Mouse (Mus musculus): ENCODE data around the gene Adgrf5. TPM values are rescaled to one million over a fixed set of nuclear protein-coding genes. Genes with fewer than 3 reads are reported as not detected.
A peak's percentile ranks its signal among the peaks of the same experiment; 100 is the strongest.
"Not testable (repeated sequence)": the region's sequence is repeated elsewhere in the genome, so short reads cannot be mapped to it uniquely, and the experiment has no call there.

Adgrf5 gene
- polyA plus RNA-seq, 1 experiment from 2014 or later, result 18.7 TPM

DNA sequence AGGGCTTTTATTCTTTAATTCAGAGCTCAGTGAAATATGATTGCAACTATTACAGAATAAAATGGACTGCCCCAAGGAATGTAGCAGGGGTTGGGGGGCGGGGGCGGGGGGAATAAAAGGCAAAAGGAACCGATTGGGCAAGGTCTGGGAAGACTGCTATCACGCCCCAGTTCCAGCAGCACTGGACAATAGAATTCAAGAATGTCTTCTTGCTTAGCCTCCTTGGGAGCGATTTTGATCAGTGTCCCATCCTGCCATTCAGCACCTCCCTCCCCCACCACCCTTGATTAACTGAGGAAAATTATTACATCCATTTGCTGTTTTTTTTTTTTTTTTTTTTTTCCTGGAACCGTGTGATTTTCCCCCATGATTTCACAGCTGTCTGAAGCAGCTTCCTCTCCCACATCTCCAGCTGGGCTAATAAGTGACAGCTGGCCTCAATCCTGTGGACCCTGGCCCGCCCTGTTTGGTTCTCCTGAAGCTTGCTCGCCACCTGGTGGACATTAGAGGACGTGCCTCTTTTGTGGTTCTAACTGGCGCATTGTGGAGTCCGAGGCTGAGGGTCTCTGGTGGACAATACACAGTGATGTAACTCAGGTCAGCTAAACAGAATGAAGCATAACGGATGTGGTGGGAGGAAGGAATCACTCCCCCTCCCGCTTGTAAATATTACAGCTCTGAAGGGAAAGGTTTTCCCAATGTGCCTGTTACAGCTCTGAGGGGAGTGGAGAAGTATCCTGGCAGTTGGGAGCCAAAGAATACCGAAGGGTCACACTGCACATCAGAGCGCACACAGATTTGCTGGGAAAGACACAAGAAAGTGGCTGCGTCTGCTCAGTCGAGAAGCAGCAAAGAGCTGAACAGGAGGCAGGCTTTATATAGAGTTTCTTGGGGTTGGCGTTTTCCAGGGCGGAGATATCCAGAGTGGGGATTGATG, 100.3 kb downstream of the Adgrf5 start:
- H3K4me1 ChIP-seq, result peaks cover 25% of the 10 kb centered on the region
- no peak overlapping the region for H3K4me3 ChIP-seq
- H3K9me3 ChIP-seq, result no peaks in the 10 kb centered on the region
- H3K27ac ChIP-seq (replicated peaks), result no peak overlapping the region
- no peak overlapping the region for H3K9ac ChIP-seq
- 35% methylated on average over 19 of the region's 19 CpGs for WGBS
- no peaks in the 10 kb centered on the region for H3K36me3 ChIP-seq
- peak overlapping the region; percentile 22 for H3K4me2 ChIP-seq
- no peaks in the 10 kb centered on the region for H3K27me3 ChIP-seq (replicated peaks)
- ATAC-seq (ENCODE audit: extremely low read depth, insufficient number of reproducible peaks, low FRiP score, low TSS enrichment), result no peak

DNA sequence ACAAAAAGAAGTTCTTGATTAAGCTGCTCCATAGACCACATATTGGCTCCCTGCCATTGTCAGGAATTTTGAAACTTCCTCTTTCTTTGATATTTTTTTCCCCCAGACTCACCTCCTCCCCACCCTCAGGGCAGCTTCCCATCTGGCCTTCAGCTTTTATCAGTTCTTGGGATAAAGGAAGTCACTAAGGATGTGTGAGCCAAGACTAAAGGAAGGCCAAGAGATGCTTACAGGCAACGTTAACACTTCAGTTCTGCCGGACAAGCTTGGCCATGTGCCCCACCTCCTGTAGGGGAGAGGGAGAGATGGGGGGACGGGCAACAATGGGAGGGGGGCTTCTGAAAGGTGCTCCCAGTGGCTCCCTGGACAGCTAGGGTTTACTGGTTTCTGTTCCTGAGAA, 109.8 kb downstream of the Adgrf5 start:
- Histone ChIP-seq H3K9me3 (no peaks in the 10 kb centered on the region), H3K4me1 (peaks cover 14% of the 10 kb centered on the region; the same call in 1 of the 2 replicates), H3K27me3 (replicated peaks) (no peaks in the 10 kb centered on the region), H3K27ac (replicated peaks) (no peak overlapping the region), H3K9ac (no peak overlapping the region), H3K36me3 (no peaks in the 10 kb centered on the region), H3K4me3 (no peak overlapping the region), H3K4me2 (no peak overlapping the region)
- no peak; the same call in none of the 2 replicates for ATAC-seq (ENCODE audit: extremely low read depth, insufficient number of reproducible peaks, low FRiP score, low TSS enrichment)
- WGBS, result 15% methylated on average over 3 of the region's 3 CpGs

DNA sequence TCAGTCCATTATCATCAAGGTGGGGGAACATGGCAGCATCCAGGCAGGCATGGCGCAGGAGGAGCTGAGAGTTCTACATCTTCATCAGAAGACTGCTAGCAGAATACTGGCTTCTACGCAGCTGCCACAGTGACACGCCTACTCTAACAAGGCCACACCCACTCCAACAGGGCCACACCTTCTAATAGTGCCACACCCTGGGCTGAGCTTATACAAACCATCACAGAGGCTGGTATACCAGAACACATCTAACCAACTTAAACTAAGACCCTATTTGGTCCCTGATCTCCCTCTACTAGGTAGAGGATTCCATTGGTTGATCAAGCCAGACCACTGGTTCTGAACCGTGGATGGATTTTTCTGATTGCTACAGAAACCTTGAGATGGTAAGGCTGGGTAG, 112.3 kb downstream of the Adgrf5 start:
- Histone ChIP-seq H3K36me3 (no peaks in the 10 kb centered on the region), H3K4me3 (no peak overlapping the region), H3K27me3 (replicated peaks) (no peaks in the 10 kb centered on the region), H3K27ac (replicated peaks) (no peak overlapping the region), H3K9me3 (no peaks in the 10 kb centered on the region), H3K9ac (no peak overlapping the region), H3K4me1 (peaks cover 14% of the 10 kb centered on the region; the same call in 1 of the 2 replicates), H3K4me2 (no peak overlapping the region)
- 79% methylated on average over 4 of the region's 4 CpGs for WGBS
- no peak for ATAC-seq (ENCODE audit: extremely low read depth, insufficient number of reproducible peaks, low FRiP score, low TSS enrichment)

DNA sequence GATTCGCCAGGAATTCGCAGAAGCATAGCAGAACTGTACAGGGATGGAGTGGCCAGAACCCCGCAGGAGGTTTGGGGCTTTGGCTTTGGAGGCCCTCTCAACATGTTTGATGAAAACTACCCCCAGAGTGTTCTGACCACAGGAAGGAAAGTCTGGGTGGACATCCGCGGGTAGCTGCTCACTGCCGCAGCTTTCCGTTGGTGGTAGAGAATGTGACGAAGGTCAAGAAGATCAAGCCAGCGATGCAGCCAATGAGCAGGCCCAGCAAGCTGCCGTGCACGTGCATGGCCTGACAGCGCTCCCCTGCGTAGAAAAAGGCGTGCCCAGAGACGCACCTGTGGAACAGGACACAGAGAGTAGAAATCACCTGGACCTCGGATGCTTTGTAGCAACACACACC, 114.5 kb downstream of the Adgrf5 start:
- 88% methylated on average over 16 of the region's 16 CpGs for WGBS
- Histone ChIP-seq H3K4me1 (peaks cover 11% of the 10 kb centered on the region; the same call in 1 of the 2 replicates), H3K9ac (no peak overlapping the region), H3K4me2 (no peak overlapping the region), H3K27ac (replicated peaks) (no peak overlapping the region), H3K4me3 (no peak overlapping the region), H3K9me3 (no peaks in the 10 kb centered on the region), H3K27me3 (replicated peaks) (no peaks in the 10 kb centered on the region), H3K36me3 (no peaks in the 10 kb centered on the region)
- no peak for ATAC-seq (ENCODE audit: extremely low read depth, insufficient number of reproducible peaks, low FRiP score, low TSS enrichment)

DNA sequence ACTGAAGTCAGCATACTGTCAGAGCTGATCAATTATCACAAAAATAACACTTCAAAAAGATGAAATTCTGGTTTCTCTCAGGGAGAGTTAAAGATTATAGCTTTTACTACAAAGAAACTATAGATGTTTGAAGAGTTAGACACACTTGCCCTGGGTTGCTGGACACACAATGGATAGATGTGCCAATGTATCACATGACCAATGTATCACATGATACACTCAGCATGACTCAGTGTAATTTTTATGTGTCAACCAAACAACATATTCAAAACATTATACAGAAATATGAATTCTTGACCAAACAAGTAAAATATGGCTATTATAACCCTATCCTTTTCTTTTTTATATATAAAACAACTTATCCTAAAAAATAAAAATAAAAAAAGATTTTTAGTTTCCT, 117.4 kb downstream of the Adgrf5 start:
- H3K27ac ChIP-seq (replicated peaks), result no peak overlapping the region
- H3K9ac ChIP-seq, result no peak overlapping the region
- H3K9me3 ChIP-seq, result no peaks in the 10 kb centered on the region
- no peaks in the 10 kb centered on the region for H3K36me3 ChIP-seq
- ATAC-seq (ENCODE audit: extremely low read depth, insufficient number of reproducible peaks, low FRiP score, low TSS enrichment), result no peak
- no peak overlapping the region for H3K4me2 ChIP-seq
- H3K27me3 ChIP-seq (replicated peaks), result no peaks in the 10 kb centered on the region
- no peaks in the 10 kb centered on the region for H3K4me1 ChIP-seq
- no peak overlapping the region for H3K4me3 ChIP-seq

DNA sequence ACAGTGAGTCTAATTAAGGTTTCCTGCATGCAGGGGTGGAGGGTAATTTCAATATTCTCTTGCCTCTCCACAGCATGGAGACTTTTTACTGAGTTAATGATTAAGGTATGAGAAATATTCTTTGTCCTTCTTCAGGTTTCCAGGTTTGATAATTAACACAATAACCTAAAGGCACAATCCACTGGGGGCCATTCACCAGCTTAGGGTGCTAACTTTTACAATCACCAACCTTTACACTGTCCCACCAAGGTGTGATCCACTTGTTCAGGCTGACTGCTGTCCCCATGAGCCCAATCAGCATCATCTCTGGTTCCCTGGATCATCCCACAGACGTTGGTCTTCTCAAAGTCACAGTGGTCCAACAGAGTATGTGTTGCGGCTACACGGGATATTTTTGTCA, 125.7 kb downstream of the Adgrf5 start:
- 90% methylated on average over 3 of the region's 3 CpGs for WGBS
- H3K4me2 ChIP-seq, result no peak overlapping the region
- H3K9ac ChIP-seq, result no peak overlapping the region
- no peak for ATAC-seq (ENCODE audit: extremely low read depth, insufficient number of reproducible peaks, low FRiP score, low TSS enrichment)
- H3K4me1 ChIP-seq, result no peaks in the 10 kb centered on the region
- no peaks in the 10 kb centered on the region for H3K36me3 ChIP-seq
- H3K27me3 ChIP-seq (replicated peaks), result no peaks in the 10 kb centered on the region
- no peak overlapping the region for H3K27ac ChIP-seq (replicated peaks)
- no peak overlapping the region for H3K4me3 ChIP-seq
- H3K9me3 ChIP-seq, result no peaks in the 10 kb centered on the region

DNA sequence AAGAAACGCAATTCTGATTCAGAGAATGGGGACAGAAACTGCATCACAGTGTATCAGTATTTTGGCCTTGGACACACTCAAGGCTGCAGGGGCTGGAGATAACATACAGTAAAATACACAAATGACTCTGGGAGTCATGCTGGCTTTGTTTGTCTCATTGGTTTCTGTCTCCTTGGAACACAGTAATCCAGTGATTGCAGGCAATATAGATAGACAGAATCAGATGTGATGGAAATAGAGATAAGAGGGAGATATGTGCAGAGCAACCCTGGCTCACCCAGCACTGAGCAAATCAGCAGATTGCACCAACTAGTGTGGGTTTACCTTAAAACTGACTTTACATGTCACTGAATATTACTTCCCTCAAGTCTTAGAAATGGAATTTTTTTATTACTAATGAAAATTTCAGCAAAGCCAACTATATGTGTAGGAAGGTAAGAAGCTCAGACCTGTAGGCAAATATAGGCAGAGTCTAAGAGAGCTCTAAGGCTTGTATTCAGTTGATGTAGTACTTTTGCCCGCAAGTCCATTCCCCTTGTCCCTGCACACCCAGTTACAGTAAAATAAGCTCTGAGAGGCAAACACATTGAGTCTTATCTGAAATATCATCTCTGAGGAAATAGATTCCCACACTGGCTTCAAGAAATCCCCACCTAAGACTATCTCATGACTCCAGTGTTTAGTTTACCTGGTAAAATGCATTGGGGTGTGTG, 128.3 kb downstream of the Adgrf5 start:
- Histone ChIP-seq H3K9ac (no peak overlapping the region), H3K4me3 (no peak overlapping the region), H3K9me3 (no peaks in the 10 kb centered on the region), H3K27ac (replicated peaks) (no peak overlapping the region), H3K27me3 (replicated peaks) (no peaks in the 10 kb centered on the region), H3K4me1 (no peaks in the 10 kb centered on the region), H3K36me3 (no peaks in the 10 kb centered on the region), H3K4me2 (no peak overlapping the region)
- WGBS, result 68% methylated on average over 2 of the region's 2 CpGs
- ATAC-seq (ENCODE audit: extremely low read depth, insufficient number of reproducible peaks, low FRiP score, low TSS enrichment), result no peak

DNA sequence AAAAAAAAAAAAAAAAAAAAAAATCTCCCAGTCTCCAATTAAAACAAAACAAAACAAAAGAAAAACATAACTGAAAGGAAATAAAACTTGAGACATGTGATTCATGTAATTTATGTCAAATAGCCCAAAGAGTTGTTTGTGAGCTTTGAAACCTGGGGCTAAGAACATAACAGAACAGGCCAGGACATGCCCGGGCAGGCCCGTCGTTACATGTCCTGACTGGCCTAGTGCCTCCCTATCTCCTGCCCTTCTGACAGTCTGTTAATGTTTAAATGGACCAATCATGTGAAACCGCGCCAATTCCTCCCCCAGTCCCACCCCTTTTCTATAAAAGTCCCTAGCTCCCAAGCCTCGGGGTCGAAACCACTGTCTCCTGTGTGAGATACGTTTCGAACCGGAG, 130.1 kb downstream of the Adgrf5 start:
- H3K27ac ChIP-seq (replicated peaks); H3K4me1 ChIP-seq; H3K4me3 ChIP-seq; H3K27me3 ChIP-seq (replicated peaks); H3K36me3 ChIP-seq; H3K9ac ChIP-seq; ATAC-seq (ENCODE audit: extremely low read depth, insufficient number of reproducible peaks, low FRiP score, low TSS enrichment); H3K9me3 ChIP-seq; H3K4me2 ChIP-seq: not testable (repeated sequence)
- 72% methylated on average over 6 of the region's 10 CpGs for WGBS

DNA sequence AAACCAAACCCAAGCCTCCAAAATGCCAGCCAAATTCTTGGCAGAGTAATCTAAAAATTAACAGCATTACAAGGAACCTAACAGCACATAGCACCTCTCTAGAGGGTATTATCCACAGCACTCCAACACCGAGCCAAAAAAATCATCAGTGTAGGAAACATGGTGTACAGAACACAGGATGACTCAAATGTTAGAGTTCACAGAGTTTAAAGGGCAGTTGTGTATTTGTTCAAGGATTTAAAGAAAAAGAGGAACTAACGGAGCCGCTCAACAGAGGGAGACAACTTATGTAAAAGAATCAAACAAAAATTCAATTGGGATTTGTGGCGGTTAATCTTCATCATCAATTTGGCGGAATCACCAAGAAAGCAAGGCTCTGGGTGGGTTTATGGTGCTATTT, 135.3 kb downstream of the Adgrf5 start:
- 78% methylated on average over 5 of the region's 5 CpGs for WGBS

DNA sequence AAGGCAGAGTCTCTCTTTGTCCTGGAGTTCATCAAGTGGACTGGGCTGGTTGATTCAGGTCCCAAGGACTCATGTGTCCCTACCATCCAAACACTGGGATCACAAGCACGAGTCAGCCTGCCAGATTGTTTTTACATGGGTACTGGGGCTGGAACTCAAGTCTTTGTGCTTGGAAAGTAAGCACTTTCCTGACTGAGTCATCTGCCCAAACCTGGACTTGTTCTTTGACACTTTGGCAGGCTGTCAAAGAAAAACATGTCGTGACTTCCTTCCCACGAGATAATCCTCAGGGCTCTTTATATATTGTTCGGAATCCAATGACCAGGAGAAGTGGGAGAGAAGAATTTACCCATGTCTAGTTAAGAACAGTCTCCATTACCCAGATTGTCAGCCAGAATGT, 137.3 kb downstream of the Adgrf5 start:
- Histone ChIP-seq H3K4me2 (no peak overlapping the region), H3K9me3 (no peaks in the 10 kb centered on the region), H3K9ac (no peak overlapping the region), H3K27ac (replicated peaks) (no peak overlapping the region), H3K27me3 (replicated peaks) (no peaks in the 10 kb centered on the region), H3K4me3 (no peak overlapping the region), H3K4me1 (no peaks in the 10 kb centered on the region), H3K36me3 (no peaks in the 10 kb centered on the region)
- no peak; the same call in 1 of the 2 replicates for ATAC-seq (ENCODE audit: extremely low read depth, insufficient number of reproducible peaks, low FRiP score, low TSS enrichment)
- 29% methylated on average over 4 of the region's 4 CpGs for WGBS

More for the DNA sequence above, 135.3 kb downstream of the Adgrf5 start:
- no peaks in the 10 kb centered on the region for H3K9me3 ChIP-seq
- no peak overlapping the region for H3K4me3 ChIP-seq
- no peak for ATAC-seq (ENCODE audit: extremely low read depth, insufficient number of reproducible peaks, low FRiP score, low TSS enrichment)
- H3K36me3 ChIP-seq, result no peaks in the 10 kb centered on the region
- H3K27me3 ChIP-seq (replicated peaks), result no peaks in the 10 kb centered on the region
- H3K9ac ChIP-seq, result no peak overlapping the region
- H3K4me2 ChIP-seq, result no peak overlapping the region
- H3K4me1 ChIP-seq, result no peaks in the 10 kb centered on the region
- no peak overlapping the region for H3K27ac ChIP-seq (replicated peaks)

DNA sequence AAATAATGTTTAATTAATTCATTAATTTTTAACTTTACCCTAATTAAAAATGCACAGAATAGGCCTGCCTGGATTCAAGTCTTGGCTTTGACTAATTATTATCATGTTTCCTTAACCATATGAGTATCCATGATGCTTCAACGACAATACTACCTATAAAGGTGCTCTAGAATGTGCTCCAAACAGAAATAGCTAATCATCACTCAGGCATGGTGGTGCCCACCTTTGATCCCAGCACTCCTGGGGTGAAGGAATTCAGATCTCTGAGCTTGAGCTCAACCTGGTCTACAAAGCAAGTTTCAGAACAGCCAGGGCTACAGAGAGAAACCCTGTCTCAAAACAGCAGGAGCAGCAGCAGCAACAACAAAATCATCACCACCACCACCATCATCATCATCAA, 140.3 kb downstream of the Adgrf5 start:
- Histone ChIP-seq H3K27ac (replicated peaks) (no peak overlapping the region), H3K9me3 (no peaks in the 10 kb centered on the region), H3K4me1 (peaks cover 3% of the 10 kb centered on the region; the same call in 1 of the 2 replicates), H3K4me3 (no peak overlapping the region), H3K27me3 (replicated peaks) (no peaks in the 10 kb centered on the region), H3K4me2 (no peak overlapping the region), H3K36me3 (no peaks in the 10 kb centered on the region), H3K9ac (no peak overlapping the region)
- ATAC-seq (ENCODE audit: extremely low read depth, insufficient number of reproducible peaks, low FRiP score, low TSS enrichment), result no peak
- 70% methylated on average over 1 of the region's 1 CpGs for WGBS

Measured in heart, embryonic 13.5 days (tissue).